Mouse (Mus musculus): ENCODE data around the gene Alpl. TPM values are rescaled to one million over a fixed set of nuclear protein-coding genes. Genes with fewer than 3 reads are reported as not detected.
A peak's percentile ranks its signal among the peaks of the same experiment; 100 is the strongest.

Gene Alpl
- polyA plus RNA-seq, 2 experiments = 5.1 TPM

GRCm38 (mm10) chr4:137747590-137747989 is 48.6 kb downstream of the Alpl start:
- Histone ChIP-seq H3K27me3 (ENCODE audit: control insufficient read depth, insufficient read depth, low read length) (peaks cover 3% of the 10 kb centered on the region; the same call in 1 of the 2 replicates), H3K9me3 (ENCODE audit: control insufficient read depth, low read length) (no peaks in the 10 kb centered on the region), H3K27ac (no peak overlapping the region), H3K4me3 (ENCODE audit: insufficient read depth in 1 of 2, low read depth in 2 of 2, low read length in 2 of 2) (no peak overlapping the region), H3K4me2 (ENCODE audit: low read depth) (no peak overlapping the region), H3K4me1 (replicated peaks; ENCODE audit: control insufficient read depth in 2 of 2, insufficient read depth in 2 of 2, low read length in 1 of 2) (peaks cover 26 to 28% of the 10 kb centered on the region in 2 experiments), H3K36me3 (replicated peaks; ENCODE audit: control insufficient read depth, insufficient read depth, low read depth) (no peaks in the 10 kb centered on the region), H3K9ac (replicated peaks) (no peak overlapping the region)
- TF ChIP-seq EP300 (IDR thresholded peaks at IDR 0.05; ENCODE audit: low read depth) (no peak), CTCF (IDR thresholded peaks at IDR 0.05; ENCODE audit: low read depth) (no peak)
- no peak for ATAC-seq (ENCODE audit: insufficient read depth)
- no peak for DNase-seq (ENCODE audit: low read depth in 3 of 3, low spot score in 3 of 3)
- WGBS (ENCODE audit: insufficient replicate concordance) = 59% methylated on average over 5 of the region's 5 CpGs

- no peak for ATAC-seq (ENCODE audit: insufficient read depth)
- no peaks in the 10 kb centered on the region for H3K9me3 ChIP-seq (ENCODE audit: control insufficient read depth, low read length)
- H3K27me3 ChIP-seq (ENCODE audit: control insufficient read depth, insufficient read depth, low read length) = peaks cover 3% of the 10 kb centered on the region; the same call in 1 of the 2 replicates
- no peak overlapping the region for H3K9ac ChIP-seq (replicated peaks)
- no peaks in the 10 kb centered on the region for H3K36me3 ChIP-seq (replicated peaks; ENCODE audit: control insufficient read depth, insufficient read depth, low read depth)
- no peak overlapping the region for H3K27ac ChIP-seq
- WGBS (ENCODE audit: insufficient replicate concordance) = 70% methylated on average over 9 of the region's 9 CpGs
- H3K4me1 ChIP-seq (replicated peaks; ENCODE audit: control insufficient read depth in 2 of 2, insufficient read depth in 2 of 2, low read length in 1 of 2) = peaks cover 21 to 23% of the 10 kb centered on the region in 2 experiments
- no peak overlapping the region for H3K4me2 ChIP-seq (ENCODE audit: low read depth)
- H3K4me3 ChIP-seq (ENCODE audit: insufficient read depth in 1 of 2, low read depth in 2 of 2, low read length in 2 of 2) = no peak overlapping the region
- DNase-seq (ENCODE audit: low read depth in 3 of 3, low spot score in 3 of 3) = no peak
- TF ChIP-seq CTCF (IDR thresholded peaks at IDR 0.05; ENCODE audit: low read depth) (0 out of 2 replicates have a peak, but pooled peaks have one; percentile 33), EP300 (IDR thresholded peaks at IDR 0.05; ENCODE audit: low read depth) (no peak)
These were observed 49.1 kb downstream of the Alpl start for GRCm38 (mm10) chr4:137747091-137747490.

GRCm38 (mm10) chr4:137744433-137744918 is 51.7 kb downstream of the Alpl start:
- no peaks in the 10 kb centered on the region for H3K36me3 ChIP-seq (replicated peaks; ENCODE audit: control insufficient read depth, insufficient read depth, low read depth)
- peaks cover 1 to 7% of the 10 kb centered on the region in 2 experiments; a peak in 2 of 4 replicates for H3K4me1 ChIP-seq (replicated peaks; ENCODE audit: control insufficient read depth in 2 of 2, insufficient read depth in 2 of 2, low read length in 1 of 2)
- no peak for DNase-seq (ENCODE audit: low read depth in 3 of 3, low spot score in 3 of 3)
- H3K4me2 ChIP-seq (ENCODE audit: low read depth) = no peak overlapping the region
- no peak overlapping the region for H3K27ac ChIP-seq
- TF ChIP-seq EP300 (IDR thresholded peaks at IDR 0.05; ENCODE audit: low read depth) (no peak), CTCF (IDR thresholded peaks at IDR 0.05; ENCODE audit: low read depth) (peak; percentile 81)
- no peak overlapping the region for H3K4me3 ChIP-seq (ENCODE audit: insufficient read depth in 1 of 2, low read depth in 2 of 2, low read length in 2 of 2)
- ATAC-seq (ENCODE audit: insufficient read depth) = no peak
- peaks cover 3% of the 10 kb centered on the region; the same call in 1 of the 2 replicates for H3K27me3 ChIP-seq (ENCODE audit: control insufficient read depth, insufficient read depth, low read length)
- H3K9ac ChIP-seq (replicated peaks) = no peak overlapping the region
- H3K9me3 ChIP-seq (ENCODE audit: control insufficient read depth, low read length) = no peaks in the 10 kb centered on the region
- WGBS (ENCODE audit: insufficient replicate concordance) = 53% methylated on average over 13 of the region's 13 CpGs

- 44% methylated on average over 7 of the region's 7 CpGs for WGBS (ENCODE audit: insufficient replicate concordance)
- Histone ChIP-seq H3K27me3 (ENCODE audit: control insufficient read depth, insufficient read depth, low read length) (no peaks in the 10 kb centered on the region; the same call in 1 of the 2 replicates), H3K27ac (no peak overlapping the region)
These were observed 52.4 kb downstream of the Alpl start for GRCm38 (mm10) chr4:137743791-137744190.

GRCm38 (mm10) chr4:137740350-137740749 is 55.8 kb downstream of the Alpl start:
- H3K4me3 ChIP-seq (ENCODE audit: insufficient read depth in 1 of 2, low read depth in 2 of 2, low read length in 2 of 2) = no peak overlapping the region
- DNase-seq (ENCODE audit: low read depth in 3 of 3, low spot score in 3 of 3) (no peak), ATAC-seq (ENCODE audit: insufficient read depth) (no peak)
- H3K4me1 ChIP-seq (replicated peaks; ENCODE audit: control insufficient read depth in 2 of 2, insufficient read depth in 2 of 2, low read length in 1 of 2) = peaks cover 0 to 9% of the 10 kb centered on the region in 2 experiments; a peak in 1 of 4 replicates
- no peaks in the 10 kb centered on the region for H3K9me3 ChIP-seq (ENCODE audit: control insufficient read depth, low read length)
- H3K36me3 ChIP-seq (replicated peaks; ENCODE audit: control insufficient read depth, insufficient read depth, low read depth) = no peaks in the 10 kb centered on the region
- no peak overlapping the region for H3K27ac ChIP-seq
- TF ChIP-seq CTCF (IDR thresholded peaks at IDR 0.05; ENCODE audit: low read depth) = no peak
- no peak for TF ChIP-seq EP300 (IDR thresholded peaks at IDR 0.05; ENCODE audit: low read depth)
- no peak overlapping the region for H3K9ac ChIP-seq (replicated peaks)
- no peaks in the 10 kb centered on the region; the same call in 1 of the 2 replicates for H3K27me3 ChIP-seq (ENCODE audit: control insufficient read depth, insufficient read depth, low read length)
- H3K4me2 ChIP-seq (ENCODE audit: low read depth) = no peak overlapping the region
- WGBS (ENCODE audit: insufficient replicate concordance) = 30% methylated on average over 7 of the region's 7 CpGs

More at GRCm38 (mm10) chr4:137743791-137744190, 52.4 kb downstream of the Alpl start:
- Histone ChIP-seq H3K36me3 (replicated peaks; ENCODE audit: control insufficient read depth, insufficient read depth, low read depth) (no peaks in the 10 kb centered on the region), H3K9ac (replicated peaks) (no peak overlapping the region), H3K4me2 (ENCODE audit: low read depth) (no peak overlapping the region), H3K4me3 (ENCODE audit: insufficient read depth in 1 of 2, low read depth in 2 of 2, low read length in 2 of 2) (no peak overlapping the region), H3K9me3 (ENCODE audit: control insufficient read depth, low read length) (no peaks in the 10 kb centered on the region), H3K4me1 (replicated peaks; ENCODE audit: control insufficient read depth in 2 of 2, insufficient read depth in 2 of 2, low read length in 1 of 2) (peaks cover 0 to 9% of the 10 kb centered on the region in 2 experiments; a peak in 1 of 4 replicates)
- DNase-seq (ENCODE audit: low read depth in 3 of 3, low spot score in 3 of 3) (no peak), ATAC-seq (ENCODE audit: insufficient read depth) (no peak)
- no peak for TF ChIP-seq CTCF (IDR thresholded peaks at IDR 0.05; ENCODE audit: low read depth)
- no peak for TF ChIP-seq EP300 (IDR thresholded peaks at IDR 0.05; ENCODE audit: low read depth)

All from liver, embryonic 14.5 days (tissue).